Mouse (Mus musculus): ENCODE measurements around the gene Zfp433. TPM values are rescaled to one million over a fixed set of nuclear protein-coding genes. Genes with fewer than 3 reads are reported as not detected.
"Not testable (repeated sequence)": the region's sequence is repeated elsewhere in the genome, so short reads cannot be mapped to it uniquely, and the experiment has no call there.

Zfp433 gene
- total RNA-seq (2021), result 10 to 100 TPM; 11.3 to 12.4 TPM
- long read RNA-seq, partial matches to known transcripts, result 0 of 2 reads
- long read RNA-seq, other reads (novel, unspliced or antisense), result 0 of 2 reads

DNA sequence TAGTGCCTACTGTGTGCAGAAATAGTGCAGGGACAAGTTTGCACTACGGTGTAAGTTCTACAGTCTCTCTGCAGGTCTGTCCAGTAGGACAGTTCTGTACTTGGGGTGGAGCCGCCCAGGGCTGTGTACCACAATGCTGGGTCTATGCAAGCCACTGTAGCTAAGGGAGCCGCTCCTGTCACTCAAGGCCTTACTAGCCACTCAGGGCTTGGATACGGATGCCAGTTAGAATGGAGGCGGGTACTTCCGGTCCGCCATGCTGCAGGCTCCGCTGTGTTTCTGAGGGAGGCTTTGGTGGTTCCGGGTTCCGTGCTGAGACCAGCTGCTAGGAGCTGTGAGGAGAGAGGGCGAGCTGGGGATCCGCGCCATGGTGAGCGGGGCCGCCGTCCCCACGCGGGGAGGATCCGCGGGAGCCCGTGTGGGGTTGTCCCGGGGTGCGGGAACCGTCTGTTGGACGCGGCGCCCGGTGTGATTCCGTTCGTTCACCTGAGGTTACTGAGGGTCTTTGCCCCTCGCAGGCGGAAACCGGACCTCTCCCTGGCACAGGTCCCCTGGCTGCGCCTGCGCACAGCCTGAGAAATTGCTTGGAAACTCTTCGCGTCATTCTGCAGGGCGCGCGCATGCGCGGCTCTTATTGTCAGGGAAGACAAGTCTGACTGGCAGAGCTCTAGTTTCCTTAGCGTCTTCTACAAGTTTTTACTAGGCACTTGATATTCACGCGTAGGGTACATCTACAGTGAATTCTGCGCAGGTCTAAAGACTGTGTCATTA lies at the start of gene Zfp433:
TSS of gene Zfp433 (plus strand) at position 295 of the 771 bp plus-strand sequence.
- not testable (repeated sequence) for DNase-seq (ENCODE audit: low spot score in 2 of 2)

DNA sequence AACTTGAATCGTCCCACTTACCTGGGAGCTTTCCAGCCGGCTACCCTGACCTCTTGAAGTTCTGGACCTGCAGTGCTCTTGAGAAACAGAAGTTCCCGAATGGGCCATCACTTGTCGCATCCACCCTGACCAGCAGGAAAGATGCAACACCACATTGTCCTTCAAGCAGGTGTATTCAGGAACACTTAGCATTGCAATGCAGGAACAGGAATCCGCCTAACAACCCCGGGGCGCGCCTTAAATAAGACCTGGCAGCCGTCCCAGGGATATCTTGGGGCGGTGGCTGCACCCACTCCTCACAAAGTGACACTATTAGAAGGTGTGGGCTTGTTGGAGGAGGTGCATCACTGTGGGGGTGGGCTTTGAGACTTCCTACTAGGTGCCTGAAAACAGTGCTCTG lies 49.4 kb upstream of the Zfp433 start:
- peak in 1 of 2 experiments; percentile 1 for DNase-seq (ENCODE audit: low spot score in 2 of 2)

DNA sequence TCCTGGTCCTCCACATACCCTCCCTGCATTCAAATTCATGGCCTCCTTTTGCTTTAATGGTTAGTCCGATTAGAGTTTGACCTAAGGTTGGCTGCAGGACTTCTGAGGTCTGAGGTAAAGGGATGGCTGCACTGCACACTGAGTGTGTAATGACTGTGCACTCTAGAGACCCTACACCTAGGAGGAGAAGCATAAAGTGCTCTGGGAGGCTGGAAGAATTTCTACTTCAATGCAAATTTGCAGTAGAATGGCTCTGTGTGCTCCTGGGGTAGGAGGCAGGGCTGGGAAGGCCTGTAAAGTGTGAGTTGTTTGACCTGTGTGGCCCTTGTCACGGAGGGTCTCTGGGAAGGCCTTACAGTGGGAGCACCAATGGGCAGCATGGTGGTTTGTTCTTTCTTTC lies 48.5 kb upstream of the Zfp433 start:
- no peak for DNase-seq (ENCODE audit: low spot score in 2 of 2)

DNA sequence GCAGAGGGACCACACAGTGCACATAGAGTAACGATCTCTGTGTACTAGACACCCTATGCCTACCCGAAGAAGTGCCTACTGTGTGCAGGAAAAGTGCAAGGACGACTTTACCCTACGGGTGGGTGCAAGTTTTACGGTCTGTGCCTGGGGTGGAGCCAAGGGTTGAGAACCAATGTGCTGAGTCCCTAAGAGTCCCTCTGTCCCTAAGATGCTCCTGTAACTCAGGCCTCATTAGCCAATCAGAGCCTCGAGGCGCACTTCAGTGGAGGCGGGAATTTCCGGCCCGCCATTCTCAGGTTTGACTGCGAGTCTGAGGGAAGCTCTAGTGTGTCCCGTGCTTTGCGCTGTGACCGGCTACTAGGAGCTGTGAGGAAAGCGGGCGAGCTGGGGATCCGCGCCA lies 17.5 kb upstream of the Zfp433 start:
- DNase-seq (ENCODE audit: low spot score in 2 of 2), result not testable (repeated sequence)

DNA sequence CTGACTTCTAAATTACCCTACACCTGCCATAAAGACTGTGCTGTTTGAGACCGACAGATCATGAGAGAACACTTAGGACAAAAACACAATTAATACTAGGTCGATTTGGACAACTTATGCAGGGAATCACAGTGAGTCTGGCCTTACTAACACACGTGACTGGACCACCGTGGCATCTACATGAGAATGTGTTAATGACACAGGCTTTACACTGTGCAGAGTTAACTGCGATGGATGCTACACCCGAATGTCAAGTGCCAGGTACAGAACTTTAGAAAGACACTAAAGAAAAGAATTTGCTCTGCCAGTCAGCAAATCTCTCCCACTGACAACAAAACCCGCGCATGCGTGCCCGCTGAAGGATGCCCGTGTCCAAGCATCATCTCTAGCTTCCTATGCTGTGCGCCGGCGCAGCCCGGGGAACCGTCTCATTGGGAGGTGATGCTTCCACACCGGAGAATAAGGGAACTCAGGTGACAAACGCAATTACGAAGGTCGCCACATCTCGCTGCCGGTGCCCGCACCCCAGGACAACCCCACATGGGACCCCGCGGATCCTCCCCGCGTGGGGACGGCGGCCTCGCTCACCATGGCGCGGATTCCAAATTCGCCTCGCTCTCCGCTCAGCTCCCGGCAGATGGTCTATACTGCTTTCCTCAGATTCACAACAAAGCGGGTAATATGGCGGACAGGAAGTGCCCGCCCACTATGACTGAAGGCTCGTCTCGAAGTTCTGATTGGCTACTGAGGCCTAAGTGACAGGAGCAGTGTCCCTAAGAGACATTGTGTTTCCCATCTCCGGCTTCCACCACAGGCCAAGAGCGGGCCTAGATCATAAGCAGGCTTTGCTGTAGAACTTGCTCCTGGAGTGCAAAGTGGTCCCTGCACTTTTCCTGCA lies 66.1 kb downstream of the Zfp433 start, which contains the start of gene Gm3055:
TSS of gene Gm3055 (minus strand) at position 656 of the 898 bp plus-strand sequence.
- DNase-seq (ENCODE audit: low spot score in 2 of 2), result not testable (repeated sequence)

DNA sequence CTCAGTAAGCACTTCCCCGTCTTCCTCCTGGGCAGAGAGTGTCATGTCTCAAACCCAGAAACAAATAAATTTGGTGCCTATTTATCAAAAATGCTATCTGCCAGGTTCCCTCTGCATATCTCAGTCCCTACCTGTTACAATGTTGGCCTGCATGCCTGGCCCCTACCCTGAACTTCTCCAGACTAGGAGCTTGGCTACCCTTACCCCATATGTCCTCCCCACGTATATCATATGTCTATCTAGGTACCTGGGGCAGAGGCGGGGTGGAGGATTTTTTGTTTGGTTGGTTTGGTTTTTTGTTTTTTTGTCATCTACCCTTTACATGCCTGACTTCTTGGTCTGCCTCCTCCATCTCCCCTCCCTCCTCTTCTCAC lies 66.8 kb downstream of the Zfp433 start:
- not testable (repeated sequence) for DNase-seq (ENCODE audit: low spot score in 2 of 2)

Other genes starting within 250 kb of the Zfp433 start
- gene Nfic, start 249.2 kb upstream of the Zfp433 start, total RNA-seq (2021), result 10 to 100 TPM; 51.2 to 55.8 TPM
- 100 to 1,000 TPM; 259 to 261 TPM for gene Celf5, start 222.1 kb upstream of the Zfp433 start, total RNA-seq (2021)
- gene Ncln, start 208.4 kb upstream of the Zfp433 start, total RNA-seq (2021), result 100 to 1,000 TPM in 1 of 2 experiments, 10 to 100 TPM in 1; 89.3 to 116 TPM
- gene S1pr4, start 204.7 kb upstream of the Zfp433 start, total RNA-seq (2021), result under 1 TPM in 1 of 2 experiments, not detected in 1; 0.30 TPM
- 1 to 10 TPM; 1.9 to 3.2 TPM for gene Gna15, start 180.6 kb upstream of the Zfp433 start, total RNA-seq (2021)
- gene Gna11, start 159.6 kb upstream of the Zfp433 start, total RNA-seq (2021), result 100 to 1,000 TPM; 124 to 125 TPM
- 100 to 1,000 TPM; 582 to 612 TPM for gene Aes, start 145.3 kb upstream of the Zfp433 start, total RNA-seq (2021)
- 10 to 100 TPM; 25.6 to 26.6 TPM for gene Tle2, start 130.3 kb upstream of the Zfp433 start, total RNA-seq (2021)
- gene Tle6, start 103.8 kb upstream of the Zfp433 start, total RNA-seq (2021), result 1 to 10 TPM; 1.7 to 2.4 TPM
- gene BC025920, start 98.6 kb upstream of the Zfp433 start, total RNA-seq (2021), result 1 to 10 TPM; 2.0 TPM
- 10 to 100 TPM; 28.9 to 31.4 TPM for gene Sirt6, start 77.0 kb upstream of the Zfp433 start, total RNA-seq (2021)
- gene Ankrd24, start 76.3 kb upstream of the Zfp433 start, total RNA-seq (2021), result 10 to 100 TPM; 28.5 to 40.6 TPM
- gene Gm10778, start 55.8 kb upstream of the Zfp433 start, total RNA-seq (2021), result 1 to 10 TPM; 5.1 to 5.4 TPM
- gene Gm3055, start 66.3 kb downstream of the Zfp433 start, total RNA-seq (2021), result 1 to 10 TPM; 6.8 to 8.3 TPM
- gene Gm4767, start 107.4 kb downstream of the Zfp433 start, total RNA-seq (2021), result 1 to 10 TPM; 3.3 to 3.7 TPM
- gene Gm32687, start 159.1 kb downstream of the Zfp433 start, total RNA-seq (2021), result 1 to 10 TPM; 2.8 to 3.3 TPM
- gene Zfp781, start 225.7 kb downstream of the Zfp433 start, total RNA-seq (2021), result 1 to 10 TPM; 3.8 to 4.7 TPM

Data from layer of hippocampus, postnatal 10 days (tissue).